Mouse (Mus musculus): Measurements from ENCODE around the gene Gapdhs.

DNA sequence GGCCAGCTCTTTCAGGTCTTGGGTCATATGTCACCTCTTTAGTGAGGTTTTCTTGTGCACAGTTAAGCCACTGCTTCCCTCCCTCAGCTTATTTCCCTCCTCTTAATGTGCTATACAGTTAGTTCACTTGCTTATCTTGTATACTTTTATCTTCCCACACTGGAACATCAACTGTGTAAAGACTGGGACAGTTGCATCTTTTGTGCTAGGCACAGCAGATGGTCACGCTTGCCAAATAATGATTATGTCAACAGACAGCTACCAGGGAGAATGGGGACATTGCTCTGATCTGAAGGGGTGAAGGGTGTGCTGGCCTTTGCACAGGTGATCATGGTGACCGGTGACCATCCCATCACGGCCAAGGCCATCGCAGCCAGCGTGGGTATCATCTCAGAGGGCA, 23.8 kb downstream of the Gapdhs start:
- TF ChIP-seq POLR2A (IDR thresholded peaks at IDR 0.05; ENCODE audit: extremely low read depth, insufficient read depth, low read length) (no peak), CTCF (IDR thresholded peaks at IDR 0.05; ENCODE audit: extremely low read depth, insufficient read depth, low read length) (no peak)

All from cortical plate, adult 2 months (tissue).